Mouse (Mus musculus): ENCODE data around the gene Gm43552. TPM values are rescaled to one million over a fixed set of nuclear protein-coding genes. Genes with fewer than 3 reads are reported as not detected.

Gm43552 gene
- polyA plus RNA-seq, 1 experiment from 2014 or later, result not detected

GRCm38 (mm10) chr5:65505786-65506185 is 13.2 kb upstream of the Gm43552 start:
- Histone ChIP-seq H3K4me2 (ENCODE audit: low read depth, low read length) (peak overlapping the region; percentile 44), H3K27ac (ENCODE audit: low read length) (no peak overlapping the region), H3K27me3 (ENCODE audit: control insufficient read depth, insufficient read depth, low read length) (no peaks in the 10 kb centered on the region), H3K4me3 (replicated peaks; ENCODE audit: low read length) (peak overlapping the region; percentile 14; the same call in 1 of the 2 replicates), H3K9me3 (replicated peaks; ENCODE audit: control insufficient read depth, low read length) (no peaks in the 10 kb centered on the region), H3K9ac (ENCODE audit: low read length) (no peak overlapping the region), H3K4me1 (ENCODE audit: control insufficient read depth, insufficient read depth, low read length) (0 out of 2 replicates have a peak, but pooled peaks cover 3% of the 10 kb centered on the region), H3K36me3 (ENCODE audit: control insufficient read depth, insufficient read depth, low read length) (no peaks in the 10 kb centered on the region)
- 7% methylated on average over 8 of the region's 8 CpGs for WGBS
- no peak for ATAC-seq (ENCODE audit: insufficient read depth, low FRiP score)

- Histone ChIP-seq H3K4me3 (replicated peaks; ENCODE audit: low read length) (no peak overlapping the region), H3K9ac (ENCODE audit: low read length) (no peak overlapping the region), H3K27me3 (ENCODE audit: control insufficient read depth, insufficient read depth, low read length) (no peaks in the 10 kb centered on the region), H3K9me3 (replicated peaks; ENCODE audit: control insufficient read depth, low read length) (no peaks in the 10 kb centered on the region), H3K4me2 (ENCODE audit: low read depth, low read length) (no peak overlapping the region), H3K27ac (ENCODE audit: low read length) (no peak overlapping the region), H3K36me3 (ENCODE audit: control insufficient read depth, insufficient read depth, low read length) (no peaks in the 10 kb centered on the region), H3K4me1 (ENCODE audit: control insufficient read depth, insufficient read depth, low read length) (0 out of 2 replicates have a peak, but pooled peaks cover 3% of the 10 kb centered on the region)
- no peak for ATAC-seq (ENCODE audit: insufficient read depth, low FRiP score)
- WGBS, result 74% methylated on average over 9 of the region's 9 CpGs
These were observed 8.8 kb upstream of the Gm43552 start for GRCm38 (mm10) chr5:65501407-65501806.

- H3K9me3 ChIP-seq (replicated peaks; ENCODE audit: control insufficient read depth, low read length), result no peaks in the 10 kb centered on the region
- no peak overlapping the region for H3K27ac ChIP-seq (ENCODE audit: low read length)
- H3K9ac ChIP-seq (ENCODE audit: low read length), result no peak overlapping the region
- no peak overlapping the region for H3K4me3 ChIP-seq (replicated peaks; ENCODE audit: low read length)
- H3K4me1 ChIP-seq (ENCODE audit: control insufficient read depth, insufficient read depth, low read length), result no peaks in the 10 kb centered on the region
- ATAC-seq (ENCODE audit: insufficient read depth, low FRiP score), result no peak
- 75% methylated on average over 7 of the region's 7 CpGs for WGBS
- H3K27me3 ChIP-seq (ENCODE audit: control insufficient read depth, insufficient read depth, low read length), result no peaks in the 10 kb centered on the region
- no peak overlapping the region for H3K4me2 ChIP-seq (ENCODE audit: low read depth, low read length)
- H3K36me3 ChIP-seq (ENCODE audit: control insufficient read depth, insufficient read depth, low read length), result no peaks in the 10 kb centered on the region
These were observed 7.6 kb upstream of the Gm43552 start for GRCm38 (mm10) chr5:65500231-65500630.

- Histone ChIP-seq H3K36me3 (ENCODE audit: control insufficient read depth, insufficient read depth, low read length) (no peaks in the 10 kb centered on the region), H3K4me2 (ENCODE audit: low read depth, low read length) (peak overlapping the region; percentile 71), H3K9me3 (replicated peaks; ENCODE audit: control insufficient read depth, low read length) (no peaks in the 10 kb centered on the region), H3K27ac (ENCODE audit: low read length) (peak overlapping the region; percentile 96), H3K9ac (ENCODE audit: low read length) (peak overlapping the region; percentile 94), H3K27me3 (ENCODE audit: control insufficient read depth, insufficient read depth, low read length) (no peaks in the 10 kb centered on the region), H3K4me3 (replicated peaks; ENCODE audit: low read length) (peak overlapping the region; percentile 76), H3K4me1 (ENCODE audit: control insufficient read depth, insufficient read depth, low read length) (peaks cover 14% of the 10 kb centered on the region)
- 1% methylated on average over 57 of the region's 57 CpGs for WGBS
- peak; percentile 79 for ATAC-seq (ENCODE audit: insufficient read depth, low FRiP score)
These were observed 592 bp downstream of the Gm43552 start for GRCm38 (mm10) chr5:65491767-65492715.

GRCm38 (mm10) chr5:65489830-65490229 is 2.8 kb downstream of the Gm43552 start:
- no peak for ATAC-seq (ENCODE audit: insufficient read depth, low FRiP score)
- no peaks in the 10 kb centered on the region for H3K27me3 ChIP-seq (ENCODE audit: control insufficient read depth, insufficient read depth, low read length)
- H3K9ac ChIP-seq (ENCODE audit: low read length), result no peak overlapping the region
- whole genome bisulfite sequencing, result 65% methylated on average over 4 of the region's 4 CpGs
- no peak overlapping the region for H3K4me2 ChIP-seq (ENCODE audit: low read depth, low read length)
- H3K4me3 ChIP-seq (replicated peaks; ENCODE audit: low read length), result no peak overlapping the region
- H3K4me1 ChIP-seq (ENCODE audit: control insufficient read depth, insufficient read depth, low read length), result peaks cover 14% of the 10 kb centered on the region
- H3K9me3 ChIP-seq (replicated peaks; ENCODE audit: control insufficient read depth, low read length), result no peaks in the 10 kb centered on the region
- no peaks in the 10 kb centered on the region for H3K36me3 ChIP-seq (ENCODE audit: control insufficient read depth, insufficient read depth, low read length)
- no peak overlapping the region for H3K27ac ChIP-seq (ENCODE audit: low read length)

GRCm38 (mm10) chr5:65488725-65489124 is 3.9 kb downstream of the Gm43552 start:
- H3K27me3 ChIP-seq (ENCODE audit: control insufficient read depth, insufficient read depth, low read length), result no peaks in the 10 kb centered on the region
- no peaks in the 10 kb centered on the region for H3K9me3 ChIP-seq (replicated peaks; ENCODE audit: control insufficient read depth, low read length)
- H3K4me2 ChIP-seq (ENCODE audit: low read depth, low read length), result no peak overlapping the region
- H3K4me3 ChIP-seq (replicated peaks; ENCODE audit: low read length), result no peak overlapping the region
- H3K4me1 ChIP-seq (ENCODE audit: control insufficient read depth, insufficient read depth, low read length), result peaks cover 14% of the 10 kb centered on the region
- WGBS, result 71% methylated on average over 7 of the region's 7 CpGs
- H3K9ac ChIP-seq (ENCODE audit: low read length), result no peak overlapping the region
- no peaks in the 10 kb centered on the region for H3K36me3 ChIP-seq (ENCODE audit: control insufficient read depth, insufficient read depth, low read length)
- no peak for ATAC-seq (ENCODE audit: insufficient read depth, low FRiP score)
- no peak overlapping the region for H3K27ac ChIP-seq (ENCODE audit: low read length)

GRCm38 (mm10) chr5:65487381-65487780 is 5.3 kb downstream of the Gm43552 start:
- H3K36me3 ChIP-seq (ENCODE audit: control insufficient read depth, insufficient read depth, low read length), result no peaks in the 10 kb centered on the region
- no peak overlapping the region for H3K27ac ChIP-seq (ENCODE audit: low read length)
- no peaks in the 10 kb centered on the region for H3K27me3 ChIP-seq (ENCODE audit: control insufficient read depth, insufficient read depth, low read length)
- peaks cover 14% of the 10 kb centered on the region for H3K4me1 ChIP-seq (ENCODE audit: control insufficient read depth, insufficient read depth, low read length)
- no peak overlapping the region for H3K9ac ChIP-seq (ENCODE audit: low read length)
- H3K4me3 ChIP-seq (replicated peaks; ENCODE audit: low read length), result no peak overlapping the region
- ATAC-seq (ENCODE audit: insufficient read depth, low FRiP score), result no peak
- no peaks in the 10 kb centered on the region for H3K9me3 ChIP-seq (replicated peaks; ENCODE audit: control insufficient read depth, low read length)
- H3K4me2 ChIP-seq (ENCODE audit: low read depth, low read length), result no peak overlapping the region
- 83% methylated on average over 10 of the region's 10 CpGs for WGBS

GRCm38 (mm10) chr5:65486514-65486913 is 6.1 kb downstream of the Gm43552 start:
- no peaks in the 10 kb centered on the region for H3K27me3 ChIP-seq (ENCODE audit: control insufficient read depth, insufficient read depth, low read length)
- ATAC-seq (ENCODE audit: insufficient read depth, low FRiP score), result no peak
- H3K4me1 ChIP-seq (ENCODE audit: control insufficient read depth, insufficient read depth, low read length), result peaks cover 12% of the 10 kb centered on the region
- WGBS, result 88% methylated on average over 1 of the region's 2 CpGs
- H3K4me2 ChIP-seq (ENCODE audit: low read depth, low read length), result no peak overlapping the region
- no peaks in the 10 kb centered on the region for H3K36me3 ChIP-seq (ENCODE audit: control insufficient read depth, insufficient read depth, low read length)
- no peak overlapping the region for H3K9ac ChIP-seq (ENCODE audit: low read length)
- H3K27ac ChIP-seq (ENCODE audit: low read length), result no peak overlapping the region
- no peak overlapping the region for H3K4me3 ChIP-seq (replicated peaks; ENCODE audit: low read length)
- no peaks in the 10 kb centered on the region for H3K9me3 ChIP-seq (replicated peaks; ENCODE audit: control insufficient read depth, low read length)

GRCm38 (mm10) chr5:65482996-65483395 is 9.6 kb downstream of the Gm43552 start:
- no peak for ATAC-seq (ENCODE audit: insufficient read depth, low FRiP score)
- Histone ChIP-seq H3K4me3 (replicated peaks; ENCODE audit: low read length) (no peak overlapping the region), H3K36me3 (ENCODE audit: control insufficient read depth, insufficient read depth, low read length) (no peaks in the 10 kb centered on the region), H3K4me2 (ENCODE audit: low read depth, low read length) (no peak overlapping the region), H3K27ac (ENCODE audit: low read length) (no peak overlapping the region), H3K4me1 (ENCODE audit: control insufficient read depth, insufficient read depth, low read length) (0 out of 2 replicates have a peak, but pooled peaks cover 4% of the 10 kb centered on the region), H3K9ac (ENCODE audit: low read length) (no peak overlapping the region), H3K27me3 (ENCODE audit: control insufficient read depth, insufficient read depth, low read length) (no peaks in the 10 kb centered on the region), H3K9me3 (replicated peaks; ENCODE audit: control insufficient read depth, low read length) (no peaks in the 10 kb centered on the region)
- WGBS, result 86% methylated on average over 4 of the region's 4 CpGs

Measured in stomach, embryonic 16.5 days (tissue).